Mouse (Mus musculus) thymus, postnatal 25 days (tissue): ENCODE measurements around the gene Xylb.

Experiments used
- DNase-seq: peaks from one replicate; pipeline ENCODE4 v3.0.0; 2022

Xylb gene

GRCm38 (mm10) chr9:119403236-119403641 is 46.1 kb downstream of the Xylb start:
- DNase-seq = peak; percentile 28

DNA sequence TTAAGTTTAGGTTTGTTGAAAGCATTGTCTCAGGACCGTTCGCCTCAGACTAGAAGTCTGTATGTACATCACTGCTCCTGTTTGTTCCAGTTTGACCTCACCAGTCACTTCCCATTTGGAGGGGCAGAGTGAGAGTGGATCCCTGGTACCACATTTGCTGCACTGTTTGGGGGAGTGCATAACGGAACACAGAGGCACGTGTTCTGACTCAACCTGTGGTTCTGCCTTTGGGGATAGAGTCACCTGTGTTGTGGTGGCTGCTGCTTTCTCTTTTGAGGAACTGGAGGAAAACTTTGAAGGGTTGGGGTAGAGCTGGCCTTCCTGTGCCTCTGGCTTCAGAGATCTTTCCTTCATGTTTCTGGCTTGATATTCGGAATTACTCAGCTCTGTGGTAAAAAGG is 46.9 kb downstream of the Xylb start:
- DNase-seq = peak; percentile 19

GRCm38 (mm10) chr9:119407884-119408283 is 50.7 kb downstream of the Xylb start:
- no peak for DNase-seq

GRCm38 (mm10) chr9:119408898-119409664 is 51.9 kb downstream of the Xylb start:
- DNase-seq = no peak

DNA sequence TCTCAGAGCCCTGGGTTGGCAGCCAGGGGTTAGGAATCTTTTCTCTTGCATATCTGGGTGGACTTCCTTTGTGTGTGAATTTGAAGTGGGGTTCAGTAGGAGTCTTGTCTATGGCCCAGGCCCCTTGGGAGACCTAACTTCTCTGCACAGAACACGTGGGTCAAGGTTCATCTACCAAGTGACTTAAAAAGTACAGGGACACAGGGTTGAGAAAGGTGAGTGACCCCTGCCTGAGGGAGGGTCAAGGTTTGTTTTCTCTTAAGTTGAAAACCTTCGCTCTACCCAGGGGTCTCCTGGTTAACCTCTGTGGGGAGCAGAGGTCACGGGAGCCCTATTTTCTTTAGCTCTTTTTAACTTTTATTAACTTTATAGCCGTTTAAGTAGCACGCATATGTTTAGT is 52.7 kb downstream of the Xylb start:
- DNase-seq = no peak

GRCm38 (mm10) chr9:119418025-119418424 is 60.8 kb downstream of the Xylb start:
- DNase-seq = no peak

DNA sequence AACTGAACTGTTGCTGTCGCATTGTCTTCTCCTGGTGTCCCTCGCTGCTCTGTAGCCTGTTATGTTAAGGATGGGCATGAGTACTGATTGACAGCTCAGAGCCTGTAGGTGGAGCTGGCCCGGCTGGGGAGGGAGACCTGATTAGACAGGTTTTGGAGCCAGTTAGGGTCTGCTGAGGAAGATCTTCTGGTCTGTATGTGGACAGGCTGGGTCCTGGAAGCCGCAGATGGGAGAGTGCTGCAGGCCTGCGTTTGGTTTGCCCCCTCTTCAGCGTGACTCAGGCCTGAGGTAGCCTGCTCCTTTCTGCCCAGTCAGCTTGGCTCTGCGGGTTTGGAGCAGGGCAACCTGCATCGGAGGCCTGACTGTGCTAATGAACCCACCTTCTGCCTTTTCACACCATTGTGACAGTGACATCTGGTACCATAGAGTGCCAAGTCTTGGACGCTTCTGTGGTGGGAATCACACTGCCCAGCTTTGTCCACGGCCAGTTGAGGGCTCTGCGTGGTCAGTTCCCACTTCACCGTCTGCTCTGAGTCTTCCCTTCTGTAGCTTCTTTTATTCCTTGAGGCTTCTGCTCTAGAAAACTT is 62.8 kb downstream of the Xylb start:
- no peak for DNase-seq

GRCm38 (mm10) chr9:119425217-119425975 is 68.2 kb downstream of the Xylb start:
- no peak for DNase-seq

DNA sequence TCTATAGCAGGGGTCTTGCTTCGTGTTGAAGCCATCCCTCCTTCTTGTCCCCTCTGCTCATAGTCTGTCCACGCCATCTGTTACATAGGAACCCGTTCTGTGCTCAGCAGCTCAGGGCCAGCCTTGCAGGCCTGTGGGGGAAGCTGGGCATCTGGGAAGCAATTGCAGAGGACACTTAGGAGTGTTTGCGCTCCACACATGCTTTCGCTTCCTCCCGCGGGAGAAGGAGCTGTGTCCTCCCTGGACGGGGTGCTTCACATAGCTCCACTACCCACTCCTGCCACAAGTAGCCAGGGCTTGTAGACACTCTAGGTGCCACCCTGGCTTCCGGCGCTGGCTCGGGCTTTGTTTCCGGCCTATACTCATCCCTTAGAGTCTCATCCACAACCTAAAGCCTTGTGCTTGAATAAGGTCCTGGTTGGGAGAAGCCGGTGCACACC is 68.8 kb downstream of the Xylb start:
- DNase-seq = no peak

GRCm38 (mm10) chr9:119426483-119426882 is 69.3 kb downstream of the Xylb start:
- no peak for DNase-seq

DNA sequence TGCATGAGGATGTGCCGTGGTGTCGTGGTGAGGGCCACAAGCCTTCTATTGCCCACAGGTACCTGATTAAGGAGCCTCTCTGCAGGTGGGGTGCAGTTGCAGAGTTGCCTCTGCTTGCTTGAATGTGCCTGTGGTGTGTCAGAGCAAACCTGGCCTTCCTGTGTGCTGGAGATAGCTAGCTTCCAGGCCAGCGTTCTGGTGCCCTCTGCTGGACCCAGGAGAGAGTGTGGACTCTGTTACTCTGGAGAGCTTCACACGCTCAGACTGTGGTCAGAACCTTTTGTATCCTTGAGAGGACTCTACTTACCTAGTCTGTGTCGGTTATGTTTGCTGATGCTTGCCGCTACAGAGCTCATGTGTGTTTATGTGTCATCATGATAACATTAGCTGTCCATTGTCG is 73.1 kb downstream of the Xylb start:
- peak; percentile 71 for DNase-seq

- no peak for DNase-seq
These were observed 78.7 kb downstream of the Xylb start for GRCm38 (mm10) chr9:119435855-119436254.

DNA sequence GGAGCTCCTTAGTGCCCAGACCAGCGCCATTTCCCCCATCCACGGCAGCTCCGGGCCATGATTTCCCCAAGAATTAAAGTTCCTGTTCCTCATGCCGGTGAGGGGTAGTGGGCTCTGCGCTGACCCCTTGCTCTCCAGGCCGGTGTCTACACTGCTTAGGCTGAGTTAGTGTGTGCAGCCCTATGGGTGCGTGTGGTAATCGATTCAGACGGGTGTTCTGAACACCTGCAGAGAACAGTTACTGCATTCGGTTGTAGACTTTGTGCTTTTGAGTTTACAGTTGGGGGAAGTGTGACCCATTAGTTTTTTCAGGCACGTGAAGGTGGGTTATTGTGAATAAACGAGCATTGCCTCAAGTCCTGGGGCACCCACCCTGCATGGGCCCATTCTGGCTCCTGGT is 80.9 kb downstream of the Xylb start:
- DNase-seq = no peak

- no peak for DNase-seq
These were observed 81.4 kb downstream of the Xylb start for GRCm38 (mm10) chr9:119438498-119439000.
